17 mouse cellular contexts compared by ENCODE assay signal in genomic region chr7:73124976-73125375, GRCm38 (mm10).
DNase-seq lines count a peak whose midpoint lies in the region; ATAC-seq and TF ChIP-seq lines count a peak whose summit lies in the region.
"Had no signal": no experiment of that assay in that cellular context is flagged by ENCODE, and none has a peak within 500 bp of the region (broad histone marks: within the 10 kb centered on the region; RNA-seq: fewer than 3 reads in every experiment).

No protein-coding gene starts in this region.

- no peaks in the 10 kb centered on the region for H3K27me3 ChIP-seq in kidney, embryonic 14.5 days (ENCODE audit: control insufficient read depth, insufficient read depth, low read length)
- no peaks in the 10 kb centered on the region for H3K27me3 ChIP-seq in midbrain, postnatal 0 days (ENCODE audit: insufficient read depth, low read length)
- H3K27me3 ChIP-seq in midbrain, embryonic 11.5 days (ENCODE audit: control insufficient read depth, insufficient read depth, low read length), result no peaks in the 10 kb centered on the region
- H3K27me3 ChIP-seq in limb, embryonic 10.5 days (ENCODE audit: low read depth, poor library complexity, severe bottlenecking), result 0 out of 2 replicates have a peak, but pooled peaks cover 3% of the 10 kb centered on the region
- no peaks in the 10 kb centered on the region for H3K27me3 ChIP-seq in neural tube, embryonic 15.5 days (replicated peaks)
- H3K27me3 ChIP-seq: forebrain, embryonic 12.5 days had no signal

- no peak overlapping the region for H3K9ac ChIP-seq in kidney, embryonic 14.5 days (ENCODE audit: low read depth, low read length)
- H3K9ac ChIP-seq in midbrain, postnatal 0 days (replicated peaks; ENCODE audit: low read length, poor library complexity, severe bottlenecking), result no peak overlapping the region
- no peak overlapping the region for H3K9ac ChIP-seq in midbrain, embryonic 11.5 days (ENCODE audit: low read length)
- H3K9ac ChIP-seq in neural tube, embryonic 15.5 days (replicated peaks), result no peak overlapping the region
- H3K9ac ChIP-seq: forebrain, embryonic 12.5 days; hindbrain, embryonic 14.5 days; liver, embryonic 14.5 days had no signal

- H3K9me3 ChIP-seq in kidney, embryonic 14.5 days (ENCODE audit: control insufficient read depth, low read length), result no peaks in the 10 kb centered on the region
- no peaks in the 10 kb centered on the region for H3K9me3 ChIP-seq in midbrain, postnatal 0 days (ENCODE audit: low read length)
- no peaks in the 10 kb centered on the region for H3K9me3 ChIP-seq in midbrain, embryonic 11.5 days (ENCODE audit: control insufficient read depth, low read length)
- no peaks in the 10 kb centered on the region for H3K9me3 ChIP-seq in limb, embryonic 10.5 days (replicated peaks)
- no peaks in the 10 kb centered on the region for H3K9me3 ChIP-seq in neural tube, embryonic 15.5 days (replicated peaks)
- H3K9me3 ChIP-seq: forebrain, embryonic 12.5 days had no signal

- no peak overlapping the region for H3K4me2 ChIP-seq in kidney, embryonic 14.5 days (replicated peaks; ENCODE audit: low read depth, low read length)
- no peak overlapping the region for H3K4me2 ChIP-seq in midbrain, postnatal 0 days (ENCODE audit: low read depth, low read length, poor library complexity, severe bottlenecking)
- no peak overlapping the region for H3K4me2 ChIP-seq in midbrain, embryonic 11.5 days
- no peak overlapping the region for H3K4me2 ChIP-seq in neural tube, embryonic 15.5 days
- H3K4me2 ChIP-seq: forebrain, embryonic 12.5 days; hindbrain, embryonic 14.5 days had no signal

- H3K4me1 ChIP-seq in kidney, embryonic 14.5 days (ENCODE audit: control insufficient read depth, insufficient read depth, low read length), result no peaks in the 10 kb centered on the region
- H3K4me1 ChIP-seq in midbrain, postnatal 0 days (ENCODE audit: insufficient read depth, low read length), result peaks cover 6% of the 10 kb centered on the region; the same call in 1 of the 2 replicates
- H3K4me1 ChIP-seq in midbrain, embryonic 11.5 days (ENCODE audit: control insufficient read depth, insufficient read depth, low read length), result peaks cover 5% of the 10 kb centered on the region
- peaks cover 40% of the 10 kb centered on the region for H3K4me1 ChIP-seq in limb, embryonic 10.5 days
- H3K4me1 ChIP-seq in neural tube, embryonic 15.5 days, result peaks cover 10% of the 10 kb centered on the region

- 90% methylated on average over 2 of the region's 2 CpGs for WGBS in kidney, embryonic 14.5 days
- WGBS in midbrain, postnatal 0 days, result 80% methylated on average over 2 of the region's 2 CpGs
- WGBS in midbrain, embryonic 11.5 days, result 84% methylated on average over 2 of the region's 2 CpGs
- WGBS in limb, embryonic 10.5 days, result 85% methylated on average over 2 of the region's 2 CpGs
- 75% methylated on average over 2 of the region's 2 CpGs for WGBS in neural tube, embryonic 15.5 days

- no peak overlapping the region for H3K4me3 ChIP-seq in kidney, embryonic 14.5 days (ENCODE audit: low read length)
- H3K4me3 ChIP-seq in midbrain, postnatal 0 days (ENCODE audit: low read depth, low read length), result no peak overlapping the region
- no peak overlapping the region for H3K4me3 ChIP-seq in midbrain, embryonic 11.5 days (ENCODE audit: low read depth, low read length)
- H3K4me3 ChIP-seq in limb, embryonic 10.5 days, result no peak overlapping the region
- no peak overlapping the region for H3K4me3 ChIP-seq in neural tube, embryonic 15.5 days (replicated peaks)
- H3K4me3 ChIP-seq: forebrain, embryonic 12.5 days had no signal

- no peaks in the 10 kb centered on the region for H3K36me3 ChIP-seq in kidney, embryonic 14.5 days (ENCODE audit: control insufficient read depth, insufficient read depth, low read length)
- no peaks in the 10 kb centered on the region for H3K36me3 ChIP-seq in midbrain, postnatal 0 days (ENCODE audit: insufficient read depth, low read length)
- H3K36me3 ChIP-seq in midbrain, embryonic 11.5 days (ENCODE audit: control insufficient read depth, insufficient read depth, low read length), result no peaks in the 10 kb centered on the region
- no peaks in the 10 kb centered on the region for H3K36me3 ChIP-seq in limb, embryonic 10.5 days
- H3K36me3 ChIP-seq in neural tube, embryonic 15.5 days, result no peaks in the 10 kb centered on the region
- H3K36me3 ChIP-seq: forebrain, embryonic 12.5 days had no signal

- peak; percentile 52 to 62 for DNase-seq in cerebellum, postnatal 14 days
- no peak for DNase-seq in cerebellum, adult 8-10 months
- DNase-seq in kidney, adult 11 months, result peak; percentile 26
- DNase-seq in midbrain, postnatal 0 days (ENCODE audit: low spot score), result peak; percentile 62
- DNase-seq in midbrain, embryonic 11.5 days (ENCODE audit: low spot score, missing footprints), result no peak
- no peak for DNase-seq in limb, embryonic 10.5 days (ENCODE audit: low spot score)
- DNase-seq: layer of hippocampus, postnatal 36 days; right cerebral cortex, adult 18-20 months; thymus, adult 2 months had no signal

- no peak for ATAC-seq in kidney, embryonic 14.5 days (ENCODE audit: low FRiP score, low TSS enrichment)
- ATAC-seq in midbrain, postnatal 0 days (ENCODE audit: low FRiP score), result no peak
- ATAC-seq in midbrain, embryonic 11.5 days (ENCODE audit: low FRiP score), result no peak
- ATAC-seq in neural tube, embryonic 15.5 days (ENCODE audit: low FRiP score), result no peak
- ATAC-seq: intestine, postnatal 0 days; lung, postnatal 0 days; midbrain, embryonic 16.5 days had no signal

- no peak for TF ChIP-seq CTCF in midbrain, postnatal 0 days (IDR thresholded peaks at IDR 0.05)

- no peak overlapping the region for H3K27ac ChIP-seq in kidney, embryonic 14.5 days (ENCODE audit: low read depth, low read length)
- no peak overlapping the region for H3K27ac ChIP-seq in midbrain, postnatal 0 days (ENCODE audit: low read depth, low read length)
- H3K27ac ChIP-seq in midbrain, embryonic 11.5 days (ENCODE audit: low read depth, low read length), result no peak overlapping the region
- peak overlapping the region; percentile 42; the same call in 1 of the 2 replicates for H3K27ac ChIP-seq in limb, embryonic 10.5 days
- H3K27ac ChIP-seq in neural tube, embryonic 15.5 days (replicated peaks), result no peak overlapping the region
- H3K27ac ChIP-seq: forebrain, embryonic 12.5 days; hindbrain, embryonic 14.5 days; liver, embryonic 14.5 days had no signal

Comparison
In these comparisons a context has a peak if more than half of its experiments do, and no peak if none do; other contexts are left out.
1. DNase-seq: peak in cerebellum, postnatal 14 days (2 of 2), kidney, adult 11 months (single experiment) and midbrain, postnatal 0 days (single experiment); none in cerebellum, adult 8-10 months (single experiment), midbrain, embryonic 11.5 days (single experiment) and limb, embryonic 10.5 days (single experiment).